Mouse (Mus musculus) spleen, adult 2 months (tissue): ENCODE data around the gene Lhpp. TPM values are rescaled to one million over a fixed set of nuclear protein-coding genes. Genes with fewer than 3 reads are reported as not detected.
A peak's percentile ranks its signal among the peaks of the same experiment; 100 is the strongest.

Experiments
- DNase-seq, 2 experiments: peaks; one replicate each; pipeline versions ENCODE4 v3.0.0 to v3.0.0-alpha.2; 2012 to 2021; ENCODE audit warnings: low spot score in 2 of 2, low read depth in 1 of 2
- H3K27ac ChIP-seq: fragments of 200-500 bp; 2 replicates; pipeline ENCODE4 v1.5.1; 2012; ENCODE audit warnings: low read length, inconsistent platforms; ENCODE audit not compliant: insufficient read depth
- H3K27me3 ChIP-seq: fragments of 200-500 bp; 2 replicates; pipeline ENCODE4 v1.6.1; 2012; ENCODE audit warnings: mild to moderate bottlenecking, moderate library complexity, low read length, inconsistent platforms; ENCODE audit not compliant: control insufficient read depth, insufficient read depth
- H3K36me3 ChIP-seq: fragments of 200-500 bp; 2 replicates; pipeline ENCODE4 v1.6.1; 2012; ENCODE audit warnings: mild to moderate bottlenecking, low read length, inconsistent platforms; ENCODE audit not compliant: control insufficient read depth, insufficient read depth
- H3K4me1 ChIP-seq: fragments of 200-500 bp; 2 replicates; pipeline ENCODE4 v1.6.1; 2011; ENCODE audit warnings: inconsistent platforms; ENCODE audit not compliant: control insufficient read depth, insufficient read depth, insufficient read length
- H3K4me3 ChIP-seq: fragments of 200-500 bp; 2 replicates; pipeline ENCODE4 v1.5.1; 2011; ENCODE audit warnings: mild to moderate bottlenecking, inconsistent platforms; ENCODE audit not compliant: insufficient read depth, insufficient read length; ENCODE audit errors: extremely low read depth
- CTCF ChIP-seq: fragments of 200-500 bp; IDR thresholded peaks from 2 replicates; pipeline ENCODE4 v1.5.1; 2011; ENCODE audit warnings: mild to moderate bottlenecking, inconsistent platforms; ENCODE audit not compliant: insufficient read depth, insufficient read length, insufficient replicate concordance; ENCODE audit errors: extremely low read depth
- POLR2A ChIP-seq: fragments of 200-500 bp; IDR thresholded peaks from 2 replicates; pipeline ENCODE4 v1.6.1; 2011; ENCODE audit warnings: low read depth, low read length, inconsistent platforms
- WGBS: fragments of 180-500 bp; shearing (Covaris S2); methylation state at CpG from one replicate; pipeline ENCODE4 v1.1.7; 2018; 5-methylcytosine and 5-hydroxymethylcytosine counted together
- polyA plus RNA-seq: library from polyadenylated mRNA; depleted of rRNA; stranded (reverse); fragments of >200 nt; gene quantifications from 2 replicates; pipeline ENCODE4 v1.2.3, GENCODE M21; 2012

Lhpp gene
- polyA plus RNA-seq, 1 experiment = 5.6 TPM

GRCm38 (mm10) chr7:132681831-132682230 lies 71.4 kb downstream of the Lhpp start:
- Histone ChIP-seq H3K27me3 (no peaks in the 10 kb centered on the region), H3K27ac (no peak overlapping the region), H3K36me3 (no peaks in the 10 kb centered on the region), H3K4me3 (no peak overlapping the region), H3K4me1 (peaks cover 12% of the 10 kb centered on the region)
- WGBS = 92% methylated on average over 1 of the region's 1 CpGs
- no peak for DNase-seq
- TF ChIP-seq CTCF = no peak
- TF ChIP-seq POLR2A = no peak

- DNase-seq = no peak
- TF ChIP-seq POLR2A = no peak
- TF ChIP-seq CTCF = no peak
- no peaks in the 10 kb centered on the region for H3K36me3 ChIP-seq
- H3K4me3 ChIP-seq = no peak overlapping the region
- no peak overlapping the region for H3K27ac ChIP-seq
- H3K4me1 ChIP-seq = peaks cover 17% of the 10 kb centered on the region
- 95% methylated on average over 3 of the region's 3 CpGs for WGBS
- H3K27me3 ChIP-seq = no peaks in the 10 kb centered on the region
Observed at GRCm38 (mm10) chr7:132682336-132682735, 71.9 kb downstream of the Lhpp start.

- WGBS = 83% methylated on average over 3 of the region's 3 CpGs
- Histone ChIP-seq H3K4me1 (peaks cover 23% of the 10 kb centered on the region), H3K27ac (no peak overlapping the region), H3K4me3 (no peak overlapping the region), H3K36me3 (no peaks in the 10 kb centered on the region), H3K27me3 (no peaks in the 10 kb centered on the region)
- TF ChIP-seq POLR2A (no peak), CTCF (no peak)
- no peak for DNase-seq
Observed at GRCm38 (mm10) chr7:132682901-132683300, 72.5 kb downstream of the Lhpp start.

GRCm38 (mm10) chr7:132683923-132684322 lies 73.5 kb downstream of the Lhpp start:
- Histone ChIP-seq H3K36me3 (no peaks in the 10 kb centered on the region), H3K27ac (no peak overlapping the region), H3K4me3 (no peak overlapping the region), H3K27me3 (no peaks in the 10 kb centered on the region), H3K4me1 (peaks cover 32% of the 10 kb centered on the region)
- WGBS = 88% methylated on average over 4 of the region's 4 CpGs
- no peak for DNase-seq
- TF ChIP-seq POLR2A (no peak), CTCF (no peak)

GRCm38 (mm10) chr7:132686515-132686914 lies 76.1 kb downstream of the Lhpp start:
- peak overlapping the region; percentile 8; the same call in 1 of the 2 replicates for H3K4me3 ChIP-seq

GRCm38 (mm10) chr7:132687897-132688296 lies 77.5 kb downstream of the Lhpp start:
- no peak for DNase-seq
- Histone ChIP-seq H3K4me3 (no peak overlapping the region), H3K36me3 (no peaks in the 10 kb centered on the region), H3K4me1 (peaks cover 41% of the 10 kb centered on the region), H3K27me3 (no peaks in the 10 kb centered on the region), H3K27ac (no peak overlapping the region; the same call in 1 of the 2 replicates)
- 67% methylated on average over 2 of the region's 2 CpGs for WGBS
- TF ChIP-seq POLR2A (no peak), CTCF (no peak)

More at GRCm38 (mm10) chr7:132686515-132686914, 76.1 kb downstream of the Lhpp start:
- peak overlapping the region; percentile 44 for H3K27ac ChIP-seq
- H3K4me1 ChIP-seq = peaks cover 41% of the 10 kb centered on the region
- no peaks in the 10 kb centered on the region for H3K27me3 ChIP-seq
- TF ChIP-seq CTCF = no peak
- no peak for TF ChIP-seq POLR2A
- no peaks in the 10 kb centered on the region for H3K36me3 ChIP-seq
- DNase-seq = peak; percentile 14 to 73
- 16% methylated on average over 3 of the region's 3 CpGs for WGBS

GRCm38 (mm10) chr7:132688721-132689120 lies 78.3 kb downstream of the Lhpp start:
- Histone ChIP-seq H3K27me3 (no peaks in the 10 kb centered on the region), H3K4me1 (peaks cover 41% of the 10 kb centered on the region), H3K4me3 (no peak overlapping the region), H3K27ac (no peak overlapping the region), H3K36me3 (no peaks in the 10 kb centered on the region)
- DNase-seq = no peak
- TF ChIP-seq CTCF (no peak), POLR2A (no peak)
- 65% methylated on average over 5 of the region's 5 CpGs for WGBS

GRCm38 (mm10) chr7:132689722-132690121 lies 79.3 kb downstream of the Lhpp start:
- H3K4me3 ChIP-seq = no peak overlapping the region
- peaks cover 41% of the 10 kb centered on the region for H3K4me1 ChIP-seq
- no peak overlapping the region for H3K27ac ChIP-seq
- no peak for TF ChIP-seq POLR2A
- no peak for TF ChIP-seq CTCF
- H3K27me3 ChIP-seq = no peaks in the 10 kb centered on the region
- WGBS = 49% methylated on average over 5 of the region's 5 CpGs
- no peaks in the 10 kb centered on the region for H3K36me3 ChIP-seq
- no peak for DNase-seq
